Mouse (Mus musculus) brain, embryonic 18.5 days (tissue): ENCODE results near the gene Opa1.

Experiments
- DNase-seq: peaks from one replicate; pipeline ENCODE4 v3.0.0-alpha.2; 2012; ENCODE audit warnings: low read depth, low spot score

Opa1 gene

GRCm38 (mm10) chr16:29656187-29656825 is 77.2 kb downstream of the Opa1 start:
- DNase-seq: no peak

GRCm38 (mm10) chr16:29656901-29657300 is 77.8 kb downstream of the Opa1 start:
- no peak for DNase-seq

DNA sequence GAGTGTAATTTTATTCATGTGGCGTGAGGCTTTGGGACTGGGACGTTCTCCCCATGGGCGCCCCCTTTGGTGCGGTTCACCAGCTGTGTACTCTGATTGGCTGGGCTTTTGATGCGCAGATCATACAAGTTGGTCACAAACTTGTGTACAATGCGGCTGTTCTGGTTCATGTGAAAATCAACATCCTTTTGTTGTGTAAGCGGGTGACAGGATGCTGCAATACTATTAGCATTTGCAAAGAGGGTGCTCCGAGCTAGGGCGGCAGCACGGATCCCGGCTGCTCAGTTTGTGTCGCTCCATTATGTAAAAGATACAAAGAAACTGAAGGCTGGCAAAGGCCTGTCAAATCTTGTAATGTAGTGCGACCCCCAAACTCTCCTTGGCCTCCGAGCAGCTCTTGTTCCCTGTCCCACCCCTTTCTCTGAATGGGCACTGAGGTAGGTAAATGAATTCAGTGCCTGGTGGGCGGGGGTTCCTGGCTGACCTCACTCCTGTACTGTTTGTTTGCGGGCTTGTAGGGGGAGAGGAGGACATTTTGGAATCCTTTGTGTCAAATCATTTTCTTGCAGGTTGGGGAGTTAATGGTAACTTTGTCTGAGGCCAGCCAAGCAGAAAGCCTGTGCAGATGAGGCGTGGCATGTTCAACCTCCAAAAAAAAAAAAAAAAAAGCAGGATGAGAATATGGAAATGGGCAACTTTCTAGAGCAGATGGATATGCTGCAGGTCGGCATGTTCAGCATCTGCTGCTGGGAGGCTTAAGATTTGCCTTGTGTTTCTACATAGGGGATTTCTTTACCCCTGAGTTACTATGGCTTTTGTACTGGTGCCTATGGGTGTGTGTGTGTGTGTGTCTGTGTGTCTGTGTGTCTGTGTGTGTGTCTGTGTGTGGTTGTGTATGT is 78.8 kb downstream of the Opa1 start:
- DNase-seq: peak; percentile 49

DNA sequence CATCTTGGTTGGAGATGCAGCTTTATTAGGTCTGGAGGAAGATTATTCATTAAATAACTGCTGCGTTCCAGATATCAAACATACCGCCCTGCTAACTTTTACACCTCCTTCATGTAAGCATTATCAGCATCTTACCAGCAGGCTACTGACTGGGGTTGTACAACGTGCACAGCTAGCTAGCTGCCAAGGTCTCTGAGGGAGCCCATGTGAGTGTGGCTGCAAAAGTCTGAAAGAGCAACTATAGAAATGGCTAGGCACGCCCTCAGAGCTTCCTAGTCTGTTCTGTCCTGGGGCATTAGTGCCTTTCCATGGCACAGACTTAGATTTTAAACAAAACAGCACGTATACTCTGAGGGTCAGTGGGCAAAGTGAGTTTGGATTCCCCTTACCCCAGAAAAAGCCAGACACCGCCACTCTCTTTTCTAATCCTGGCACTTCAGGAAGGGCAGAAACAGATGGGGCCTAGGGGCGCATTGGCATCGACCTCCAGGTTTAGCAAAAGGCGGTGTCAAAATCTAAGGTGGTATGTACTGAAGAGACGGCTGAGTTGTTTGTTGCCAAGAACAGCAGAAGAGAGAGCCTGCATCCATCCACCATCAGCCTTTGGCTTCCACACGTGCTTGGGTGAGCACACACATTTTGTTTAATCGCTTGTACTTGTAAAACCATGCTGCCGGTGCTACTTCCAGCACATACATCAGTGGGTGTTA is 80.1 kb downstream of the Opa1 start:
- DNase-seq: no peak

DNA sequence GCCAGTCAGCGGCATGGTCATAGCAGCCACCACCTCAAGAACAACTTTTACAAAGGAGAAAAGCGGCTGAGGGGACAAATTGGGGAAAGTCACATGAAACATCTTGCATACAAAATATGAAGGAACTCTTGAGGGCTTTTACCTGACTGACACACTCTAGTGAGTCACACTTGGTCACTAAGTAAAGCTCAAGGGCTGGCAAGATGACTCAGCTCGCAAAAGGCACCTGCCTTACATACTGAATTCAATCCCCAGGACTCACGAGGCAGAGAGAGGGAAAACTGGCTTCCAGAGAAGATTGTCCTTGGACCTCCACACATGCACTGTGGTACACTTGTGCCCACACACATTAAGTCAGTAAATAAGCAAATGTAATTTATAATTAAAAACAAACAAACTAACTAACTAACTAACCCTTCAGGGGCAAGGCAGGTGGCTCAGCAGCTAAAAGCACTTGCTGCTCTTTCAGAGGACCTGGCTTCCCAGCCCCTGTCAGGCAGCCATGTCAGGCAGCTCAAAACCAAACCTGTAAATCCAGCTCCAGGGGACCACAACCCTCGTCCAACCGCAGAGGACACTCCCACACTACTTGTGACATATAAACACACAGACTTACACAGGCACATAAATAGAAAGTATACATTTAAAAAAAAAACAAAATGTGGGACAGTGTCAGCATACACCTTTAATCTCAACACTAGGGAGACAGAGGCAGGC is 84.1 kb downstream of the Opa1 start:
- DNase-seq: no peak

DNA sequence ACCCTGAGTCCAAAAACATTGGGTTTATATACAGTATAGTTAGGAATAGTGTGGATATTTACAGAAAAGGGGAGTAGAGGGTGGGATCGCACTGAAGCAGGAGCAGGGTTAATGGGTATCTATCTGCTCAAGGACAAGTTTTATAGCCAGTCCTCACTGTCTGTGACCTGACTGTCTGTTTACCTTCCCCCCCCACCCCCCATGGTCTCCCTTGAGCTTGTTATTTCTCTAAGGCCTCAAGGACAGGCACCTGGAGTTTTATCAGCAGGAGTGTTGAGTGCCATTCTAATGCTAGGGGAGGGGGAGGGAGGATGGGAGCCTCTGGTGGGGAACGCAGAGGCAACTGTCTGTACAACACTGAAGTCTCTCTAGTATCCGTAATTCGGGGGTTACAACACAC is 85.3 kb downstream of the Opa1 start:
- no peak for DNase-seq

DNA sequence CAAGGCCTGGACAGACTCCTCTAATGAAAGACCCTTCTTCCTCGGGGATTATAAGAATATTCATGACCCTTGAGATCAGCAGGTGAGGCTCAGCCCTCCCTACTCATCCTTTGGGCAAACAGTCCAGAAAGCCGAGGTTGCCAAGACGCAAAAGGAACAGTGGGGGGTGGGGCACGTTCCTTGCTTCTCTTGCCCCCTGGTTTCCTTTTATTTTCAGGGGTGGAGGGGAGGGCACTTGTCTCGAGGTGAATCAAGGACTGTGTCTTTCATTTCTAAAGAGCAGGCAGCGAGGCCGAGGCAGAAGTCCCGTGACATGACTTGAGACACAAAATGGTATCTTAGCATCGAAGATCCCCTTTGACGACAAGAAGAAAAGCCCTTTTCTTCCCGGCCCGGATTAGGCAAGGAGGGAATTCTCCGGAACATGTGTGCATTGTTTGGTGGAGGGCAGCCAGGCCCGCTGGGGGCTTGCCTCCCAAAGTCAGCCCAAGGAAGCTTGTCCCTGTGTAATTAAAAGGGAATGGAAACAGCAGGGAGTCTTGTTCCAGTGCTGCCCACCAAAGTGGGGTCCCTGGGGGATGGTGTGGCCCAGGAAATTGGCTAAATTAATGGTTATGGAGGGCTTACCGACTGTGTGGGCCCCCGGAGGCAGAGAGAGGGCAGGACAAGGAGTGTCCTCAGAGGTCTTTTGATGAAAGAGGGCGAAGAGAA is 88.0 kb downstream of the Opa1 start:
- no peak for DNase-seq

DNA sequence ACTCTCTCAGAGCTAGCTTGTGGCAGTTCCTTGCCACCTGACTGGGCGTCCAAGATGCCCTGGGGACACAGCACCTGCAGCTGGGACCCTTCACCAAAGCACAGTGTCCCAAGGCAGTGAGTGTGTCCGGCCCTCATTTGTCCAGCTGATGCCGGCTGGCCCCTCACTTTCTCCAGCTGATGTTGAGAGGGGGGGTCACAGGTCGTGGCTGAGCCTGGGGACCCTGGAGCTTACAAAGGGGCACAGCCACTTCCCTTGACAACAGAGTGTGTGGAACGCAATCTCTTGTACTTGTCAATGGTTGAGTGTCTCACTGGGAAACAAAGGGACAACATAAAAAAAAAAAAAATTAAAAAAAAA is 88.5 kb downstream of the Opa1 start:
- DNase-seq: no peak

DNA sequence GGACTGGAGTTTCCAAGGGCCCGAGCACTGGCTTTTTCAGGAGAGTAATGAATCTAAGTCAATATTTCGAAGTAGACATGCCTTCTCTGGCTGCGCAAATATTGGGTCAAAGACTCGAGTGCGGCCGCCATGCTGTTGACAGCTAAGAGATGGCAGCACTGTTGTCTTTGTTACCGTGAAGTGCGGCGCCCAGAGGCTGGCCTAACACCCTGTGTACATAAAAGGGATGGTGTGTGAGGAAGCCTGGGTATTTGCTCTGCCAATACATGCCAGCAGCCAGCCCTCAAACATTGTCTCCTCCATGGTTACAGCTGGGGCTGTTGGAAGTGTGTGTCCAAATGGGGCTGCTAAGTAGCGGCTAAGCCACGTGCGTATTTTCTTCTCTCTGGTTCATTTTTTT is 89.3 kb downstream of the Opa1 start:
- DNase-seq: no peak

GRCm38 (mm10) chr16:29670806-29671205 is 91.7 kb downstream of the Opa1 start:
- DNase-seq: no peak

DNA sequence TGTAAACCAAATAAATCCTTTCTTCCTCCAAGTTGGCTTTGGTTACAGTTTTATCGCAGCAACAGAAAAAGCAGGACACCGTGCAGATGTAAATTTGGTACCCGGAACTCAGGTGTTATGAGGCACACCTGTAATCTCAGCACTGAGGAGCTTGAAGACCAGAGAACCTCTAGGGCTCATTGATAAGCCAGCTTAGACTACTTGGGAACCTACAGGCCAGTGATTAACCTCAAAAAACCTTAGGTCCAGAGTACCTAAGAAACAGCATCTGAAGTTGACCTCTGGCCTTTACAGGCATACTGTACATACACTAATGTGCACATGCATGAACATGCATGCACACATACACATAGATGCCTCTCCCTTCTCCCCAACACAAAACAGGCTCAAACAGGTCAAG is 94.1 kb downstream of the Opa1 start:
- DNase-seq: no peak

DNA sequence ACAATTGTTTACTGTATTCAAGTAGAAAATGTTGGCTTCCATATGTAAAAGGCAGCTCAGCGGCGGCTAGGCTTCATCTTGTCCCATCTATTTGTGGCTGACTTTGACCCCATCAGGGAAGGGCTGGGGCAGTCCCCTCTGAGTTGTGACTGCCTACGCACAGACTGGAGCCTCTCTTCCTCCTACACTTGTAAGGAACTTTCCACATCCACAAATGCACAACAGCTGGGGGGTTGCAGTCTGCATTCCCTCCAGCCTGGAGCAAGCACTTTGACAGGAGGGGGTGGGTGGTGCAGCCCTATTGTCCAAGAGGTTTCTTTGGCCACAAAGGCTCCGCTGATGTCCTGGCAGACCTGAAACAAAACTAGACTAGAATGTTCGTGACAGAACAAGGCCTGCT is 100.5 kb downstream of the Opa1 start:
- DNase-seq: no peak

DNA sequence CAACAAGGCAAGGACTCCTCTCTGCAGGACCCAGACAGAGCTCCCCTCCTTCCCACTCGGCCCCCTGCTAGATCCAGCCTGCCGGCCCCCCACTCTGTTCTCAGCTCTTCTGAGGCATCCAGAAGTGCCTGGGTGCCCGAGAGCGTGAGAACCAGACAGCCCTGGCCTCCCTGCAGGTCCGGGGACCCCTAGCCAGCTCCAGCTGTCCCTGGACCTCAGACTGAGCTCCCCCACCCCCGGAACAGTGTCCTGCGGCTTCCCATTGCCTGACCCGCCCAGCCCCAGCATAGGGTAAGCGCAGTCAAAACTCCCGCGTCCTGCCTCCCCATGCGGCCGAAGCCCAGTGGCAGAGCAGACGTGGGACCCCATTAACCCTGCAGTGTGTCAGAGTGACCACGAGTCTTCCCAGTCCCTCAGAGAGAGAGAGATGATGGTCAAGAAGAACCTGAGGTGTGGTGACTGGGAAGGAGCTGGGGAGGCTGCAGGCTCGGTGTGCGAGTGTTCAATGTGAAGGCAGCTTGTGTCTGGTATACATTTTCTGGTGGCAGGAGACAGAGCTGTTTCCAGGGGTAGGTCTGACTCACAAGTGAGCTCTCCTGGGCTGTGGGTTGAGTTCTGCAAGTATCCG is 101.5 kb downstream of the Opa1 start:
- no peak for DNase-seq

DNA sequence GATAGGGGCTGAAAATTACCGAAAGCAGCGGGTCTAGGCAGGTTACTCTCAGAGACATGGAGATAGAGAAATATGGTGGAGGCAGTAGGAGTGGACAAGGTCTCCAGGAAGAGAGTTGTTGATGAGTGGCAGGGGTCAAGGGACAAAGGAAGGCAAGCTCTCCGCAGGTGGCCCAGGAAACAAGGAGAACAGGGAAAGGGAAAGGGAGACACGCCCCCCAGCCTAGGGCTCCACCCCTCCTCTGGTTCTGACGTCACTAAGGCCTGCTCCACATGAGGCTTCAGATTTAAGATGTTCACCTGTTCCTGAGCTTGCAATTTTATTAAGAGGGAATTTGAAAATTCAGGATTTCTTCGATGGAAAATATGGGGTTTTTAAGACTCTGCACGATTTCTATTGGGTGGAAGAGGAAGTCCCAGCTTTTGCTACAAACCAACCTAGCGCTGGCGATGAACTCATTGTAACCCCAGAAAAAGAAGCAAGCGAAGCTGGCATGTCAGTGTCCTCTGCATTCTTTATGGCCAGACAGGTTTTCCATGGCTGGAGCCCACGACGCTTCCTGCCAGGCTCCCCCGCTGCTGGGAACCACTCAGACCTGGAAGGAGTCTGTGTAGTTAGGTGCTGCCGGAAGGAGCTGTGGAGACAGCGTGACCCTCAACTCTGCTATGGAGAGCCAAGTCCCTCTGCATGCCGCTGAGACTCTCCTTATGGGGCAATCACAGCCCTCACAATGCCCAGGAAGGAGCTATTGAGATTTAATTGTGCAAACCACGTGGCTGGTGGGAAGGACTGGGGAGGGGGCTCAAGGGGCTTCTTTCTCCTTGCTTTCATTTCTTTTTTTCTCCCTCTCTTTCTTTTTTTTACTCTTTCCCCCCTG is 103.7 kb downstream of the Opa1 start:
- no peak for DNase-seq

- DNase-seq: no peak
Observed at GRCm38 (mm10) chr16:29683563-29683962, 104.4 kb downstream of the Opa1 start.

DNA sequence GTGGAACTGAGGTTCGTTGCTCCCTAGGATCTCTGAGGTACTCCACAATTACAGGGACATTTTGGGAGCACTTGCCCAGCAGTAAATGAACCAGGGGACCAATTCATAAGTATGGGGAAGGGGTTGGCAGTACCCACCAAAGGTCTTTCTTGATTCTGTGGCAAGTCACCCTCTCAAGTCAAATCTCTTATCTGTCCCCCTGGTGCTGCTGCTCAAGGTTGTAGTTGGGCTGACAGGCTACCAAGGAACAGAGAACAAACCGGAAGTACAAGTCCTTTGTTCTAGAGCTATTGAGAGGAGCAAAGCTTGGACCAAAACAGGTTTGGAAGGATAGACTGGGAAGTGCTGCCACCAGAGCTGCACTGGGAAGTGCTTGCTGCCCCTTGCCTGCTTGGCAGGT is 105.0 kb downstream of the Opa1 start:
- DNase-seq: no peak

GRCm38 (mm10) chr16:29684641-29685040 is 105.5 kb downstream of the Opa1 start:
- DNase-seq: no peak

GRCm38 (mm10) chr16:29686141-29686540 is 107.0 kb downstream of the Opa1 start:
- DNase-seq: no peak

- DNase-seq: no peak
Observed at GRCm38 (mm10) chr16:29687987-29688885, 109.1 kb downstream of the Opa1 start.
